Mouse (Mus musculus) midbrain, postnatal 0 days (tissue): ENCODE results near the gene Polr2e. TPM values are rescaled to one million over a fixed set of nuclear protein-coding genes. Genes with fewer than 3 reads are reported as not detected.
A peak's percentile ranks its signal among the peaks of the same experiment; 100 is the strongest.

ENCODE experiments used
- ATAC-seq: fragments of 200-750 bp; cut with Nextera tagmentation; 2 replicates; pipeline ENCODE4 v1.8.0; 2017; ENCODE audit warnings: moderate number of reproducible peaks, mild to moderate bottlenecking, moderate TSS enrichment, moderate library complexity; ENCODE audit not compliant: low FRiP score
- DNase-seq: peaks from one replicate; pipeline ENCODE4 v3.0.0-alpha.2; 2015; ENCODE audit warnings: low spot score
- H3K27ac ChIP-seq: fragments of 300-500 bp; sonication (generic); 2 replicates; pipeline ENCODE4 v1.5.1; 2014; ENCODE audit warnings: low read depth, mild to moderate bottlenecking, low read length, mixed read lengths
- H3K27me3 ChIP-seq: fragments of 300-500 bp; sonication (generic); 2 replicates; pipeline ENCODE4 v1.6.1; 2014; ENCODE audit warnings: low read length, control low read depth, mixed read lengths; ENCODE audit not compliant: insufficient read depth
- H3K36me3 ChIP-seq: fragments of 300-500 bp; sonication (generic); 2 replicates; pipeline ENCODE4 v1.6.1; 2014; ENCODE audit warnings: low read length, control low read depth, mixed read lengths; ENCODE audit not compliant: insufficient read depth
- H3K4me1 ChIP-seq: fragments of 300-500 bp; sonication (generic); 2 replicates; pipeline ENCODE4 v1.6.1; 2014; ENCODE audit warnings: mild to moderate bottlenecking, control low read depth, antibody characterized with exemption, low read length, mixed read lengths; ENCODE audit not compliant: insufficient read depth
- H3K4me2 ChIP-seq: fragments of 300-500 bp; sonication (generic); 2 replicates; pipeline ENCODE4 v1.6.1; 2014; ENCODE audit warnings: low read depth, mild to moderate bottlenecking, low read length, mixed read lengths; ENCODE audit not compliant: poor library complexity, severe bottlenecking
- H3K4me3 ChIP-seq: fragments of 300-500 bp; sonication (generic); 2 replicates; pipeline ENCODE4 v1.5.1; 2014; ENCODE audit warnings: low read depth, mild to moderate bottlenecking, low read length, moderate library complexity
- H3K9ac ChIP-seq: fragments of 300-500 bp; sonication (generic); replicated peaks from 2 replicates; pipeline ENCODE4 v1.6.1; 2014; ENCODE audit warnings: mild to moderate bottlenecking, low read length, moderate library complexity, mixed read lengths; ENCODE audit not compliant: poor library complexity, severe bottlenecking
- H3K9me3 ChIP-seq: fragments of 300-500 bp; sonication (generic); 2 replicates; pipeline ENCODE4 v1.6.1; 2016; ENCODE audit warnings: low read length, control low read depth
- CTCF ChIP-seq: IDR thresholded peaks from 2 replicates; pipeline ENCODE4 v1.5.1; 2016; ENCODE audit warnings: antibody characterized with exemption, mild to moderate bottlenecking
- WGBS: fragments of 180-500 bp; shearing (Covaris S2); extraction: QIAGEN DNeasy Blood & Tissue Kit; methylation state at CpG from one replicate; pipeline ENCODE4 v1.1.7; 2014; 5-methylcytosine and 5-hydroxymethylcytosine counted together
- polyA plus RNA-seq: library from polyadenylated mRNA; unstranded; fragments of >200 nt; fragmentation: Nextera tagmentation; extraction: Ambion mirVana; gene quantifications from 2 replicates; pipeline ENCODE4 v1.2.1, GENCODE M21; 2015
- total RNA-seq: library from RNA; depleted of rRNA; stranded (reverse); fragments of >200 nt; gene quantifications from 2 replicates; pipeline ENCODE4 v1.2.3, GENCODE M21; 2014

Gene Polr2e
- total and polyA plus RNA-seq, 2 experiments from 2014 or later = 66.4 to 126 TPM

DNA sequence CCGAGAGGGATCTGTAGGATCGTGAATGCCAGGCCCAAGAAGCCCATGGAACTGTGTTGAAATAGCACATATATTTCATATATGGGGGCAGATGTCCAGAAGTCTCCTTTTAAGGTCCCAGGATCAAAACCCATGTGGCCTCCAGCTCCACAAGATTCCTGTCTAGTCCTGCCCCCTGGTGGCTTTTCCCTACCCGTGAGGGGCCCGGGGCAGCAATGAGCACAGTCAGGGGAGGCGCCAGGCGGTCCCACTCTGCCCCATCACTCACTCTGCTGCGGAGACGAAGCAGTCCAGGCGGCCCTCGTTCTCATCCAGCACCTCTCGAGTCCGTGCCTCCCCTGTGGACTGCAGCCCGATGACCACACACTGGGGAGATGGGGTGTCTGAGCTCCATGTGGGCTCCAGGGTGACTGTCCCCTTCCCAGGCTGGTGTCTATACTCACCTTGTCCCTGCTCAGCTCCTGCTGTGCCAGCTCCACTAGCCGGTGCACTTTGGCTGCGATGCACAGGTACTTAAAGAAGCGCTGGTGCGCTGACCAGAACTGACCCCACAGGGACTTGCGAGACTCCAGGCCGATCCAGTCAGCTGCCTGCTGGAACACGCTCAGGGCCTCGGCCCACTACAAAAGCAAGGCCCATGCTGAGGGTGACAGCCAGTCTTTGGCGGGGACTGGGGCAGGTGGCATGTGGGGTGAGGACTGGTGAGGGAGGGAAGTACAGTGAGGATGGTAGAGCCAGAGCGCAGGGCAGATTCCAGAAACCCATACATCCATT is 24.5 kb upstream of the Polr2e start:
- no peaks in the 10 kb centered on the region for H3K9me3 ChIP-seq
- peaks cover 46% of the 10 kb centered on the region for H3K36me3 ChIP-seq
- no peaks in the 10 kb centered on the region for H3K4me1 ChIP-seq
- DNase-seq (no peak), ATAC-seq (no peak)
- no peaks in the 10 kb centered on the region for H3K27me3 ChIP-seq
- no peak overlapping the region for H3K27ac ChIP-seq
- no peak overlapping the region for H3K4me2 ChIP-seq
- no peak overlapping the region for H3K9ac ChIP-seq
- 0 out of 2 replicates have a peak, but pooled peaks have one; percentile 5 for TF ChIP-seq CTCF
- H3K4me3 ChIP-seq = no peak overlapping the region
- WGBS = 80% methylated on average over 23 of the region's 23 CpGs

GRCm38 (mm10) chr10:80063104-80063503 is 23.5 kb upstream of the Polr2e start:
- DNase-seq (peak; percentile 43), ATAC-seq (0 out of 2 replicates have a peak, but pooled peaks have one; percentile 39)
- Histone ChIP-seq H3K27me3 (no peaks in the 10 kb centered on the region), H3K4me3 (no peak overlapping the region), H3K4me1 (no peaks in the 10 kb centered on the region), H3K9ac (no peak overlapping the region), H3K9me3 (no peaks in the 10 kb centered on the region), H3K36me3 (peaks cover 49% of the 10 kb centered on the region), H3K4me2 (no peak overlapping the region), H3K27ac (no peak overlapping the region)
- no peak for TF ChIP-seq CTCF
- WGBS = 77% methylated on average over 5 of the region's 5 CpGs

GRCm38 (mm10) chr10:80057683-80058326 is 18.2 kb upstream of the Polr2e start:
- no peak for DNase-seq
- H3K9ac ChIP-seq = no peak overlapping the region
- TF ChIP-seq CTCF = no peak
- H3K9me3 ChIP-seq = no peaks in the 10 kb centered on the region
- 82% methylated on average over 30 of the region's 30 CpGs for WGBS
- H3K4me1 ChIP-seq = peaks cover 3% of the 10 kb centered on the region; the same call in 1 of the 2 replicates
- ATAC-seq = no peak
- no peaks in the 10 kb centered on the region for H3K27me3 ChIP-seq
- H3K27ac ChIP-seq = no peak overlapping the region
- no peak overlapping the region for H3K4me2 ChIP-seq
- H3K4me3 ChIP-seq = no peak overlapping the region
- H3K36me3 ChIP-seq = peaks cover 53% of the 10 kb centered on the region

GRCm38 (mm10) chr10:80056976-80057682 is 17.5 kb upstream of the Polr2e start:
- Histone ChIP-seq H3K9me3 (no peaks in the 10 kb centered on the region), H3K27ac (no peak overlapping the region), H3K4me2 (no peak overlapping the region), H3K27me3 (no peaks in the 10 kb centered on the region), H3K9ac (no peak overlapping the region), H3K36me3 (peaks cover 48% of the 10 kb centered on the region), H3K4me3 (no peak overlapping the region), H3K4me1 (peaks cover 3% of the 10 kb centered on the region; the same call in 1 of the 2 replicates)
- no peak for TF ChIP-seq CTCF
- WGBS = 90% methylated on average over 27 of the region's 27 CpGs
- DNase-seq (no peak), ATAC-seq (no peak)

DNA sequence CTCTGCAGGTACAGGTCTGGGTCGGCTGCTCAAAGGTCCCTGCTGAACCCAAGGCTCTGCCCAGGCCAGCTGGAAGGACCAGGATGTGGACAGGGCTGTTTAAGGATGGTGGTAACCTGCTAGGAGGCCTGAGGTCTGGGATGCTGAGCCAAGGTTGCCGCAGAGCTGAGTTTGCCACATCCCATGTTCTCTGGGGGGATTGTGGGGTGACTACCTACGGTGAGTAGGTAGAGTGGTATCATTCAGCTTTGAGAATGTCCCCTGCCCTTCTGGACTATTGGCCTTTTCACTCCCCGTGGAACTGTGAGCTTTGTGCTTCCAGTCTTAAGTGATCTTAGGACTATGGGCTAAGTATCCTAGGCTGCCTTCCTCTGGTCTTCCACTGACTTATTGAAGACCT is 16.9 kb upstream of the Polr2e start:
- peaks cover 3% of the 10 kb centered on the region; the same call in 1 of the 2 replicates for H3K4me1 ChIP-seq
- H3K27ac ChIP-seq = no peak overlapping the region
- no peaks in the 10 kb centered on the region for H3K9me3 ChIP-seq
- DNase-seq = no peak
- WGBS = 86% methylated on average over 4 of the region's 4 CpGs
- no peak overlapping the region for H3K4me2 ChIP-seq
- H3K9ac ChIP-seq = no peak overlapping the region
- no peaks in the 10 kb centered on the region for H3K27me3 ChIP-seq
- H3K4me3 ChIP-seq = no peak overlapping the region
- no peak for ATAC-seq
- no peak for TF ChIP-seq CTCF
- peaks cover 48% of the 10 kb centered on the region for H3K36me3 ChIP-seq
